Mouse (Mus musculus) monocyte, adult 5-6 weeks (primary cell): ENCODE results near the gene Mecom. TPM values are rescaled to one million over a fixed set of nuclear protein-coding genes. Genes with fewer than 3 reads are reported as not detected.

ENCODE experiments used
- ATAC-seq: fragments of 153-309, 156-312 bp; replicated peaks from 2 replicates; pipeline ENCODE4 v1.8.0; 2017; ENCODE audit warnings: mild to moderate bottlenecking; ENCODE audit not compliant: low TSS enrichment, insufficient number of reproducible peaks, severe bottlenecking, poor library complexity, low FRiP score
- total RNA-seq: library from RNA; stranded (forward); fragments of 200-1000, 200-491, 200-594 nt; gene quantifications from 3 replicates; pipeline ENCODE4 v1.2.3, GENCODE M21; 2017

Mecom gene
- total RNA-seq, 1 experiment from 2014 or later: not detected

- ATAC-seq: no peak
Observed at GRCm38 (mm10) chr3:30503821-30504220, 44.0 kb downstream of the Mecom start.

GRCm38 (mm10) chr3:30498202-30498828 is 49.5 kb downstream of the Mecom start:
- no peak for ATAC-seq

GRCm38 (mm10) chr3:30494371-30494770 is 53.4 kb downstream of the Mecom start:
- no peak for ATAC-seq

GRCm38 (mm10) chr3:30488808-30489207 is 59.0 kb downstream of the Mecom start:
- ATAC-seq: no peak

GRCm38 (mm10) chr3:30486422-30486821 is 61.4 kb downstream of the Mecom start:
- no peak for ATAC-seq

- no peak for ATAC-seq
Observed at GRCm38 (mm10) chr3:30483006-30483684, 64.7 kb downstream of the Mecom start.

- ATAC-seq: no peak
Observed at GRCm38 (mm10) chr3:30481682-30482081, 66.1 kb downstream of the Mecom start.

- ATAC-seq: no peak
Observed at GRCm38 (mm10) chr3:30480551-30480950, 67.3 kb downstream of the Mecom start.

GRCm38 (mm10) chr3:30478252-30478651 is 69.6 kb downstream of the Mecom start:
- no peak for ATAC-seq

- no peak for ATAC-seq
Observed at GRCm38 (mm10) chr3:30477008-30477407, 70.8 kb downstream of the Mecom start.

- no peak for ATAC-seq
Observed at GRCm38 (mm10) chr3:30475591-30475990, 72.2 kb downstream of the Mecom start.

GRCm38 (mm10) chr3:30468068-30468835 is 79.6 kb downstream of the Mecom start:
- ATAC-seq: no peak

- no peak for ATAC-seq
Observed at GRCm38 (mm10) chr3:30466031-30466650, 81.7 kb downstream of the Mecom start.

- no peak for ATAC-seq
Observed at GRCm38 (mm10) chr3:30464497-30464896, 83.3 kb downstream of the Mecom start.

GRCm38 (mm10) chr3:30461831-30462230 is 86.0 kb downstream of the Mecom start:
- no peak for ATAC-seq

- ATAC-seq: no peak
Observed at GRCm38 (mm10) chr3:30460890-30461578, 86.8 kb downstream of the Mecom start.

- ATAC-seq: no peak
Observed at GRCm38 (mm10) chr3:30459626-30460025, 88.2 kb downstream of the Mecom start.

GRCm38 (mm10) chr3:30457975-30458678 is 89.7 kb downstream of the Mecom start:
- ATAC-seq: no peak
